Mouse (Mus musculus): ENCODE measurements around the gene Ptprs. TPM values are rescaled to one million over a fixed set of nuclear protein-coding genes. Genes with fewer than 3 reads are reported as not detected.
"Not testable (repeated sequence)": the region's sequence is repeated elsewhere in the genome, so short reads cannot be mapped to it uniquely, and the experiment has no call there.

Ptprs gene
- 10 to 100 TPM; 42.2 to 52.2 TPM for total RNA-seq (2021)

DNA sequence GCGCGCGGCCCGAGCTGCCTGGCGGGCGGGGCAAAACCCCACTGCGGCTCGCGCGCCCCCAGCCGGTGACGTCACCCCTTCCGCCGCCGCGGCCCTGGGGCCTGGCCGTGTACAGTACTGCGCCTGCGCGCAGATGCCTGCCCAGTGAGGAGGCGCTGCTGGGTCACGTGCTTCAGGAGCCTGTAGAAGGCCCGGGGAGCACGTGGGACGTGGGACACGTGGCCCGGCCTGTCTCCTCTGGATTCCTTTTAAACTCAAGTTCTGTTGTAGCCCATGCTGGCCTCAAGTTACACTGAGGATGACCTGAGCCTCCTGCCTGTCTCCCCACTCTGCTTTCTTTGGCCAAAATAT is at the start of gene Ptprs:
Gene Ptprs, minus strand, starts transcription at position 82 of the 351 bp plus-strand sequence.
- DNase-seq (ENCODE audit: low spot score) = peak; percentile 90
- intact Hi-C loops (cut with DNase I) = no loop called here

DNA sequence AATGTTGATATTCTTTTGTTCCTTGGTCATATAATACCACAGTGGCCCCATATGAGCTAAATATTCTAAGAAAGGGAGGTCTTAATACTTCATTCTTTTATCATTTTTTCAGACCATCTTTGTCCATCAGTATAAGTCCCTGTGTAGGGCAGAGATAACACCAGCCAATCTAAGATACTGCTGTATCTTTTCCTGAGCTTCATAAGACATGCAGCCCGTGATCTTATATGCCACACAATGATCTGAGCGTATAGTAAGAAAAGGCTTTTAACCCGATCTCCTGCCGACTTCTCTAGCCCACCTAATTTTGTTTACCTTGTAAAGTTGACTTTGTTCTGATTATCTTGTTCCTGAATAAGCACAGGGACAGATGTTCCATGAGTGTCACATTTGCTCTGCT is 48.7 kb upstream of the Ptprs start:
- intact Hi-C loops (cut with DNase I) = no loop called here
- no peak for DNase-seq (ENCODE audit: low spot score)

DNA sequence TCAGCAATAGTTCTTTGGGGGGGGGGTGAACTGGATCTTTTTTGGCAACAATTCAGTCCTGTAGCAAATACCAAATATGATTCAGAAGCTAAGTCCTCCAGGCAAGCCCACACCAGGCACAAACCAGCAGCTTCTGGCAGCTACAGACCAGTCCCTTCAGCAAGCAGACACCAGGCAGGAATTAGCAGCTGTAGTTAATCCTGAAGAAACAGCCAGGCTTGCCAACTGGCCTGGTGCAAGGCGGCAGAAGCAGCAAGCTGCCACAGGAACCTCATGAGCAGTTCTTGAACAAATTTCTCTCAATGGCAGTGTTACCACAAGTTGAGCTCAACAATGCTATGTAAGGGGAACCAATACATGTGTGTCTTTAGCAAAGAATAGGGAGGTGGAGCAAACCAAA is 46.5 kb upstream of the Ptprs start:
- no peak for DNase-seq (ENCODE audit: low spot score)
- intact Hi-C loops (cut with DNase I) = no loop called here

DNA sequence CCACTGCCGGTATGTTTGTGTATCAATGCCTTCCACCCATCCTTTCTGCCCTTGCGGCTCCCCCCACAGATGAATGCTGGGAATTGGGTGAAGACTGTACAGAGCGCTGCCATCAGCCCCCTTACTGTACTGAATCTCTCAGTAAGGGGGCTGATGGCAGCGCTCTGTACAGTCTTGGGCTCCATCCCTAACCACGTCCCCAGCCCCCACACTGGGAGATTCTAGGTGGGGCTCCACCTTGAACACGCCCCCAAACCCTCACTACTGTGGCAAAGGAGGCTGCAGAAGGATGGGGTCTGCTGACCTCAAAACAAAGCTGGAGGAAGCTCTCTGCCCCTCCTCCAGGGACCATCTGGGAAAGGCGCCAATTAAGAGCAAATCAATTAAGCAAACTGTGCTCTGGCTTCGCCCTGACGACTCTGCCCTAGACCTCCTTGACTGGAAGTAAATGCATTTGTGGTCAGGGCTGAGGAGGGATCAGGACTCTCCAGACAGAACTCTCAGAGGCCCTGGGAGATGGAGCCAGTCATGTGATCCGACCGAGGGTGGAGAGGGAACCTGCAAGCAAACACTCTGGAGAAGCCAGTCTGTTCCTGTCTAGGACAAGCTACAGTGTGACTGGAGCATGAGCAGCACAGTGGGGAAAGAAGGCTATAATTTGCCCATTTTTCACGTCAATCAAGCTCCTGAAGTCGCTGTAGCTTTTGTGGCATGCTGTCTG is 39.6 kb upstream of the Ptprs start:
- intact Hi-C loops (cut with DNase I) = no loop called here
- DNase-seq (ENCODE audit: low spot score) = no peak

DNA sequence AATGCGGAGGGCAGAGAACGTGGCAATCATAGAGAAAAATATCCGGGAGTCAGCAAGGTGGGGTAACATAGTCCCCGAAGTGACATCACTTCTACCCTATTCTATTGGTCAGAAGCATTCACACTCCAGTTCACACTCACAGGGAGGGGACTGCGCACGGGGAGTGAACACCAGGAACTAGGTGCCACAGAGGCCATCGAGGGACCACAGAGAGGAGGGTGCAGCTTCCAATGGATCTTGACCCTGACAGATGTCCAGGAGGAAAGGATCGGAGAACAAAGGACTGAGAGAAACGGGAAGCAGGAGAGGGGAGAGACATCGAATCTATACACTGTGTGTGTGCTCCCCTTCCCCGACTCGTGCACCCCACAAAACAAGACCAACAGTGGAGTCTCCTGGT is 38.6 kb upstream of the Ptprs start:
- intact Hi-C loops (cut with DNase I) = no loop called here
- DNase-seq (ENCODE audit: low spot score) = no peak

DNA sequence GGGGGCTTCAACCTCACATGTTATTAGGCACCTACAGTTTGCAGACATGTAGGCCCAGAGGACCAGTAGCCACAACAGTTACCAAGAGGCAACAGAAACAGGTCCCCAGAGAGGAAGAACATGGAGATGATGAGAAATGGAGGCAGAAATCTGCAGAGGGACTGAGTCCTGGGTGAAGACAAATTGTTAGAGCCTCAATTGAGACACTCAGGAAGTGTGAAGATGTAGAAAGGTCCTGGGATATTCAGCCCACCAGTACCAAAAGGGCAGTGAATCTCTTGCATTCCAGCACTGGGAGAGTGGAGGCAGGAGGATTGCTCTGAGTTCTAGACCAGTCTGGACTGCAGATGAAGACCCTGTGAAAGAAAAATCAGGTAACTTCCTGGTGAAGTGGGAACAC is 38.0 kb upstream of the Ptprs start:
- DNase-seq (ENCODE audit: low spot score) = no peak
- intact Hi-C loops (cut with DNase I) = no loop called here

DNA sequence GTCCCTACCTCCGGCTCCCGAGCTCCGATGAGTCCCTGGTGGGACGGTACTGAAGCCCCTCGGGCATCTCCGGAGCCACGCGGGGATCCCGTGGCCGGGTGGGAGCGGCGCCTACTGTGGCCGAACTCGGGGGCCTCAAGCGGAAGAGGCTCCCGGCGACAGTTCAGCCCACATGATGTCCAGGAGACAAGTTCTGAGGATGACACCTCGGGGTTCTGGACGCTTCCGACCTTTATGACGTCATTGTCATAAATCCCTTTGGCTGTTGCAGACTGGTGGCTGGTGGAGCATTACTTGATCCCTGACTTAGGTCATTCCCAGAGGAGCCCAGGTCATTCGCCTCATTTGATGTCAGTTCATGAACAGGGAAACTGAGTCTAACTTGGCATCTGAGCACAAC is 36.0 kb upstream of the Ptprs start, which contains the start of gene Znrf4:
Gene Znrf4, minus strand, starts transcription at position 122 of the 400 bp plus-strand sequence.
- intact Hi-C loops (cut with DNase I) = no loop called here
- no peak for DNase-seq (ENCODE audit: low spot score)

DNA sequence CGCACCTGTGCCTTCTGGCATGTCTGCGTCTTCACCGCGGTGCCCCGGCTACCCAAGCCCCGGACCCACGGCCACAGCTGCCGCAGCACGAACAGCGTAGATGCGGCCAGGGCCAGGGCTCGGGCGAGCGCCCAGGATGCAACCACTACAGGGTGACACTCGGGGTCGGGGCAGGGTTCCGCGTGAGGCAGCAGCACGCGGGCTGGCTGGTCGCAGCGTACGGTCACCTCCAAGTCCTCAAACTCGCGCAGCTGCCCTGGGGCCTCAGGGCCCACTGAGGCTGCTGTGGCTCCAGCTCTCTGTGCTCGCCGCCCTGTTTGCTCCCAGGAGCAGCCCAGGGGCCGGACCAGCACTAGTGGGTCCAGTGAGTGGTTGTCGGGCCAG is 35.4 kb upstream of the Ptprs start:
- intact Hi-C loops (cut with DNase I) = no loop called here
- no peak for DNase-seq (ENCODE audit: low spot score)

DNA sequence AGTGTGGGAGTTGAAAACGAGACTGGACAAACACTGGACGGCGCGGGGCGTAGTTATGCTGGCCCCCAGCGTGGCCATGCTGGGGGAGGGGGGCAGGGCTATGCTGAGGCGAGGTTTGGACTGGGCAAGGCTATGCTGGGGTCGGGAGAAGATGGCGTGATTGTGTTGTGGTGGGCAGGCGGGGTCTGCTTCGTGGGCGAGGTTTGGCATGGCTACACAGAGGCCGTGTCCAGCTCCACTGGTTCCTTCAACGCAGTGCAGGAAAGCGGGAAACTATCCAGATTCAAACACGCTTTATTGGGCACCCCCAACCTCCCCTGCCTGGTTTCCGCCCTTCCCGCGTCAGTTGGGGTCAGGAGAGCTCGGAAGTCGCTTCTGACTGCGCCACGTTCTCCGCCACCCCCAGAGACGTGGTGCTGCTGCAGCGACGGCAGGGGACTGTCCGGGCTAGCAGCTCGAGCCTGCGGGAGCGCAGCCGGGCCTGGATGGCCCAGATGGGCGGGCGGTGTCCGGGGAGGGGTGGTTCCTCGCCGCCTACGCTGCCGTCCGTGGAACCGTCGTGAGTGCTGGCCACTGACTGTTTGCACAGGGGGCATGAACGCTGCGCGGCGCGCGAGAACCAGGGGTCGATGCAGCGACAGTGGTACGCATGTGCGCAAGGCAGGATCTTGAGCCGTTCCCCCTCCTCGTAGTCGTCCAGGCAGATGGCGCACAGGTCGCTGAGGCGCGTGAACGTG is 34.9 kb upstream of the Ptprs start:
- no peak for DNase-seq (ENCODE audit: low spot score)
- intact Hi-C loops (cut with DNase I) = no loop called here

DNA sequence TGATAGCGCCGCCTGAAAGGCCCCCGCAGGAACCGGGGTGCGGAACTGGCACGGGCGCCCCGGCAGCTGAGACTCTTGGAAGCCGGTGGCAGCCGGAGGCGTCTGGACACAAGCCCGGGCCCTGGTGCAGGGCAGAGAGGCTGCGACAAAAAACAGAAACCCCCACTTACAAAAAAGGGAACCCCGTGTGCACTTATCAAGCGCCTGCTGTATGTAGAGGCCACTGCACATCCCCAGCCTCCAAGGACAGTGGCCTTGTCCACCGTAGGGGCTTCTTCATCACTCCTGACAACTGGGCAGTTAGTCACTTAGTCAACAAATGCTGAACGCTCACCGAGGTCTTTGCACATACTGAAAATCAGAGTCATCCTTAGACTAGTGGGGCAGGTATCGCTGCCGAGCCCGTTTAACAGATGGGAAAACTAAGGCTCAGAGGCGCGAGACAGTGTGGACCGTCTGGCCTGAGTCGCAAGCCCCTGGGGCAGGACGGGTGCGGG is 34.2 kb upstream of the Ptprs start:
- no peak for DNase-seq (ENCODE audit: low spot score)
- intact Hi-C loops (cut with DNase I) = no loop called here

DNA sequence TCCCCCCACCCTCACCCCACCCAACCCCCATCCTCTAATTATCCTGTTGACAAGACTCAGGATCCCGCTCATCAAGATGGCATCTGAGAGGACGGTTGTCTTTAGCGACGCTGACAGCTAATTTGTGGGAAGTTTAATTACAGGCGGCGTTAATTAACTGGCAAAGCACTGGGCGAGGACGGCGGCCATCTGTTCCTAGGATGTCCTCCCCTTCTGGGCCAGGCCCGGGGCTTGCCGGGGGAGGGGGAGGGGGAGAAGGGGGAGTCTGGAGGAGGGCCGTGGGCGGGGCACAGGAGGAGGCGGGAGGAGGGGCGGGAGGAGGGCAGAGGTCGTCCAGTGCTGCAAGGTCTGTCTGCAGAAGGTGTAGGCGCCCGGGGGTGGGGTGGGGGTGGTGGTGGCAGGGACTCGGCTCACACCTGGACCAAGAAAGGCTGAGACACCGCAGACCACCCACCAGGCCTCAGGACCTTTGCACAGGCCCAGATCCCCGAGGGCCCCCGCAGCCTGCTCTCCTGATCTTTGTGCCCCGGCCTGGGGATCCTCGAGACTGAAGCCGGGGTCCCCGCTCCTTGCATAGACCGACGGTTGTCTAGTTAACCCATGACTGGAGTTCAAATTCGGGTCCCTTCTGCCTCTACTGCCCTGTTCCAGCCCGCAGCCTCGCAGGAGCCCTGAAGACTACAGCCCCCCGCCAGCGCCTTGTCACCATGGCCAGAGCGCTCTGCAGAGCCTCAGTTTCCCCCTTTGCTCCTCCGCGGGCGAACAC is 33.6 kb upstream of the Ptprs start:
- DNase-seq (ENCODE audit: low spot score) = no peak
- intact Hi-C loops (cut with DNase I) = no loop called here

DNA sequence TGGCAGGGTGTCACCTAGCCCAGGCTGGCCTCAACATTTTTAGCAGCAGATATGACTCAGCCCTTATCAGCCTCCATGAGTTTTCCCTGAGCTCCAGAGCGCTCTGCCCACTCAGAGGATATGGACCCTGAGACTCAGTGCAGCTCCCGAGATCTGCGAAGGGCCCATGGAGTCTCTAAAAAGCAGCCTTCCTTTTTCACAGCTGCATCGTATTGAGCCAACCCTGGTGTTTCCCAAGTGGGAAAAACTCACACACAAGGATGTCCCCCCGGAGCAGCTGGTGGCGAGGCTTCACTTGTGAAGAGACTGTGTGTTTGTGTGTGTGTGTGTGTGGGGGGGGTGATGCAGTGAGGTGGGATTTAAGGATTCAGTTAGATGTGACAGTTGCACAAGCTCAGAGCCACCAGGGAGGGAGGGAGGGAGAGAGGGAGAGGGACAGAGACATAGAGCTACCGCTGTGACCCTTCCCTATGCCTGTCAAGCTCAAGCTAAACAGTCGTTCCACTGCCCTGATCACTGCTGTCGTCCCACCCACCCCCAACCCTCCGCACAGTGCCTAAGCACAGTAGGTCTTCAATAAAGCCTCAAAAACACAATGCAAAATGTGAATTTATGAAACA is 32.8 kb upstream of the Ptprs start:
- intact Hi-C loops (cut with DNase I) = no loop called here
- DNase-seq (ENCODE audit: low spot score) = no peak

DNA sequence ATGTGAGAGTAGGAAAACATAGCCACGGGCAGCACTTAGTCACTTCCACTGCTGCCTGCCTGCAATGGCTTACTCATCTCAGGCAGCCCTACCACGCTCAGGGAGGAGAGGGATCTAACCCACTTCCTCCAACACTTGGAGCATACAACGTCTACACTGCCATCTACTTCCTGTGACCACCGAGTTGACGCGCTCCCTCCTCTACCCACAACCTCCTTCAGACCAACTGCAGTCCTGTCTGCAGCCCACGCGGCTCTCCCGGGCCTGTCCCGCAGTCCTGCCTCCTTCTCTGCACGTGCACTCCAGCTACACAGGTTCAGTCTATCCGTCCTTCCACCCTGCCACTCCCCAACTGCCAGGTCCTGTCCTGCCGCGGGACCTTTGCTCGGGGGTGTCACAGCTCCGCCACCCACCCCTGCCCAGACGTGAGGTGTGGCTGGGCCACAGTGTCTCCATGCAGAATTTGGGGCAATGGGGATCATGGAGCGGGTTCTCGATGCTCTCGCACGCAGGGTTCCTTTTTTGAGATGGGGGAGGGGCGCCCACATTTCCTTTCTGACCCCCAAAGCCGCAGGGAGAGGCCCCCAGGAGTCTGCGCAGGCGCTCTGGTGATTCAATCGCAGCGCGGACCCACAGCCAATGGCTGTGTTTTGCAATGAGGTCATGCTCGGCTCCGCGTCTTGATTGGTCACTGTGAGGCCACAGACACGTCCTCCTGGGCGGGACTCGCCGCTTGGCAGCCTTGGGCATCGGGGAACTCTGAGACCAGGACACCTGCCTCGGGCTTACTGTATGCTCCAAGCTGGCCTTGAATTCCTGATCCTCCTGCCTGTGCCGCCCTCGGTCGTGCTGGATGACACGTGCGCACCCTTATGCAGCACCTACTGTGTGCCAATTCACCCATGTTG is 31.1 kb upstream of the Ptprs start:
- intact Hi-C loops (cut with DNase I) = no loop called here
- peak; percentile 93 for DNase-seq (ENCODE audit: low spot score)

DNA sequence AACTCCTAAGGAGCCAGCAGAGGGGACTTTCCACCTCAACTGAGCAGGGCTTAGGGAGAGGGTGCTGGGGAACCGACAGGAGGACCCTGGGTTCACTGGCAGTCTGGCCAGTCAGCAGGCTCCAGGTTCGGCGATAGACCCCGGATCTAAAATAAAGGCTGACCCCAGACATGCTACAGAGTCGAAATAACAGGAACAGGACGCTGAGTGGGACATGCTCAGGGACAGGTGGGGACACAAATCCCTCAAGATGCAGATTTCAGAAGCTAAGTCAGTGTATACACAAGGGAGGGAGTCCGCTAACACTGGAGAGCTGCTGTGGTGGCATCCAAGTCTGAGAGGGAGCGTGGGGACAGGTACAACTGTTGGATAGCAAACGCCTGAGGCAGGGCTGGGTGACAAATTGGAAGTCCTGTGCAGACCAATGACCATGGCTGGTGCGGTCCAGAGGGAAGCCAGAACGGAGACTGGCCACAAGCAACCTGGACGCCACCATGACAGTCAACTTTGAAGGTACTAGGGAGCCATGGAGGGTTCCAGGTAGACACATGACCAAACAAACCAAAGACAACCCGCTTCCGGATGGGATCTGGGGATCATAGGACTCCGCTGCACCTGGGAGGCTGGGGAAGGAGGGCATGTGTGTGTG is 30.3 kb upstream of the Ptprs start:
- intact Hi-C loops (cut with DNase I) = no loop called here
- DNase-seq (ENCODE audit: low spot score) = no peak

DNA sequence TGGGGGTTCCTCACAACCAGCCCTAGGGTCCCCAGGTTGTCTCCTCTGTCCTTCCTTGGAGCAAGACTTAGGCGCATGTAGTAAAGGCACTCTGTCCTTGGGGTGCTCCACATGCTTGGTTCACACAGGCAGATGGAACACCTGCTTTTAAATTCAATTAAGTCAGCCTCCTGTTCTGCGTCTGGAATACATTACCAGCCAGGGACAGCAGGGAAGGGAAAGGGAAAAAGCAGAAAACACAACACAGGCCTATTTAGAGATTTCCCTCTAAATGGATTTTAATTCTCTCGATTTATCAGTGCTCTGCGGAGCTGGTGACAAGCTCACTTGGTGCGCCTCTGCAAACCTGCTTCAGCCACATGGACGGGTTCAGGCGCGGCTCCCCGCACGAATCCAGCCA is 29.1 kb upstream of the Ptprs start:
- no peak for DNase-seq (ENCODE audit: low spot score)
- intact Hi-C loops (cut with DNase I) = no loop called here

DNA sequence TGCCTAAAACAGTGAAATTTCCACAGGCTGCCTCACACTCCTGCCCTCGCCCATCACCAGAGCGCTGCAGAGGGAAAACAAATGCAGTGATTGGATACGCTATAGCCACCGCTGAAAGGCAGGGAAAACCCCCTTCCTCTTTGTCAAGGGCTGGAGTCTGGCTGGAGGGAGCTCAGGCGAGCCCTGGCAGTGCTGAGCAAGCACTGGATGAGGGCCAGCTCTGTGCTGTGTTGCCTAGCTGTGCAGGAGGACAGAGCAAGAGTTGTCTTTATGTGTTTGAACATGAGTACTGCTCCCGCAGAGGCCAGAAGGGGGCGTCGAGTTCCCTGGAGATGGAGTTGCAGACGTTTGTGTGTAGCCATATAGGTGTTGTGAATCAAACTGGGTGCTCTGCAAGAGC is 26.2 kb upstream of the Ptprs start:
- no peak for DNase-seq (ENCODE audit: low spot score)
- intact Hi-C loops (cut with DNase I) = loop anchor here (5.0 kb wide), 1 partner anchor 50 kb away; the partner anchor contains the start of gene Gm20219

DNA sequence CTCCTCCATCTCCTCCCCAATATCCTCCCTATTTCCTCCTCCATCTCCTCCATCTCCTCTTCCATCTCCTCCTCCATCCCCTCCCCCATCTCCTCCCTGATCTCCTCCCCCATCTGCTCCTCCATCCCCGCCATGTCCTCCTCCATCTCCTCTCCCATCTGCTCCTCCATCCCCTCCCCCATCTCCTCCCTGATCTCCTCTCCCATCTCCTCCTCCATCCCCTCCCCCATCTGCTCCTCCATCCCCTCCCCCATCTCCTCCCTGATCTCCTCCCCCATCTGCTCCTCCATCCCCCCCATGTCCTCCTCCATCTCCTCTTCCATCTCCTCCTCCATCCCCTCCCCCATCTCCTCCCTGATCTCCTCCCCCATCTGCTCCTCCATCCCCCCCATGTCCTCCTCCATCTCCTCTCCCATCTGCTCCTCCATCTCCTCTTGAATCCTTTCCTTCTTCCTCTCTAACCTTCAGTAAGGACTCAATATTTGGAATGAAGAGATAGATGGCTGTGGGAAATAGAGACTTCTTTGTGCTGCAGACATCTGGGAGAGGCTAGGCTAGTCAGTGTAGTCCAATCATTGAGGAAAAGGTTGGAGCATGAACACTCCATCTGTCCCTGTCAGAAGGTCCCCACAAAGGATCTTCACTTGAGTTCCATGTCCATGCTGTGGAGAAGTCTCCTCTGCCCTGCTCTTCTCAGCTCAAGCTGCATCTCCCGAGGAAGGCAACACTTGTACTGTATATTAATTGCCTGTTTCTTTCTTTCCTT is 25.5 kb upstream of the Ptprs start:
- intact Hi-C loops (cut with DNase I) = loop anchor here (5.0 kb wide), 1 partner anchor 50 kb away; the partner anchor contains the start of gene Gm20219
- not testable (repeated sequence) for DNase-seq (ENCODE audit: low spot score)

DNA sequence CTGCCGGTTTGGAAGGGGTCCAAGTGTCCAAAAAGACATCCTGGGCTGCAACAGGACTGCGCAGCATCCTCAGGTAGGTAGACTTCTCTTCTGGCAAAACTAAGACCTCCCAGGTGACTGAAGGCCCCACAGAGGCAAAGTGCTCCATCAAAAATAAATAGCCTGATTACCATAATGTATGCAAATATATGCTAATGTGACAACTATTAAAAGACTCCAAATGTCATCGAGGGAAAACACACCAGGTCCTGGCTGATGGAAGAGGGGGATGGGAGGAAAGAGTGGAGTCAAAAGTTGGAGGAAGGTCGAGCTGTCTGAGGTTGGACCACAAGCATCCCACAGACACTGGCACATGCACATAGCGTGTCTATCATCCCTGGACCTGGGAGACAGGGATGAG is 22.9 kb upstream of the Ptprs start:
- DNase-seq (ENCODE audit: low spot score) = no peak
- intact Hi-C loops (cut with DNase I) = no loop called here

Measured in heart, postnatal 25 days (tissue).